Mouse (Mus musculus) lung, postnatal 4 days (tissue): ENCODE data around the gene Lrp6.
A peak's percentile ranks its signal among the peaks of the same experiment; 100 is the strongest.

Experiments
- DNase-seq, 2 experiments: peaks; one replicate each; pipeline ENCODE4 v3.0.0; 2021

The Lrp6 gene

GRCm38 (mm10) chr6:134566818-134567485, at the start of gene Lrp6:
Gene Lrp6, minus strand, starts transcription at chr6:134566965.
- peak; percentile 91 to 93 for DNase-seq

DNA sequence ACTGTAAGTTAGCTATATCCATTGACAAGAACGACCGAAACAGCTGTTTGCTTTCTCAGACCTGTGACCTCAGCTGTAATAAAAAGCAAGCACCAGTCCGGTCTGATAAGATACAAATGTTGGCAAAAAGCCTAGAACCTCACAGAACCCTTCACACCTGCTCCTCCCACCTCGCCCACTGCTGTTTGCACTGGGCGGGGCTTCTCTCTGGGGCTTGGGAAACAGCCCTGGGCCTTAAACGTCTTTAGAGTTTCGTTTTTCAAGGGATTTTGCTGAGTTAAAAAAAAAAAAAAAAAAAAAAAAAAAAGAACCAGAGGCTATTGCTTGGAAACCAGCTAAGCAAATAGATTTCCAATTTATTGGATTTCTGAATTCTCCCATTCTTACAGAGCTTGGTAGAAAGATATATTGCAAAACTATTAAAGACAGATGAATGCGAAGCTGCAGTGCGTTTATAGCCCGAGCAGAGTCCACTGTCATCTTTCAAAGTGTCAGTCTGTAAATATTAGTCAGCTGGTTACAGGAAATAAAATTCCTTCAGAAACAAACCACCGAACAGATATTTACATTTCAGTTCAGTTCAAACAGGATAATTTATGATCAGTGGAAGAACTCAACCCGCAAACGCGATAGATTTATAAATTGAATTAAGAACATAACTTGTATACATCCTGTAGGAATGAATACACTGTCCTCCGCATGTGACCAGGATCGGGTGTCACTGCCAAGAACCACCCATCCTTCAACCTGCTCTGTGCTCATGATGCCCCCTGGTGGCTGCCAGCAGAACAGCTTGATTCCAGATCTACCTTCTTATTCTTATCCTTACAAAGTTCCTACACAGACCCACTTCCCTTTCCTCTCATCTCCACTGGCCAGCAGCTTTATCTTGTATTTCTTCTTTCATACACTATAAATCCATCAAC, 48.2 kb upstream of the Lrp6 start:
- DNase-seq = peak; percentile 87 to 90

- DNase-seq = no peak
Observed at GRCm38 (mm10) chr6:134614322-134614721, 47.6 kb upstream of the Lrp6 start.

GRCm38 (mm10) chr6:134611896-134612295, 45.1 kb upstream of the Lrp6 start:
- no peak for DNase-seq

DNA sequence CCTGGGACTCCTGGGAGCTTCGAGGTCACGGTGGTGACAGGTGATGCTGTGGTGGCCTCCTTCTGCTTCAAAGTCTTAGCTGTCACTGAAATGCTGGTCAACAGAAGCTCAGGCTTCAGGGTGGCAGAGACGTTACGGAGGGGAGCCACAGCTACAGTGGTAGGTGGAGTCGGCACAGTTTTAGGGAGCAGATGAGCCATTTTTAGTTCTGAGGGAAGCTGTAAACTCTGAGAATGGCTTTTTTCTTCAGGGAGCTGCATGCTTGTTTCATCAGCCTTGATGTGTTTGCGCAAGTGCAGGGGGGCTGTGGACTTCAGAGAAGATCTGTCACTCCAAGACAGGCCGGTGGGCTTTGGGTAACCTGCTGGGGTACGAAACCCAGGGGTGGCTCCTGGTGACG, 43.6 kb upstream of the Lrp6 start:
- no peak for DNase-seq

DNA sequence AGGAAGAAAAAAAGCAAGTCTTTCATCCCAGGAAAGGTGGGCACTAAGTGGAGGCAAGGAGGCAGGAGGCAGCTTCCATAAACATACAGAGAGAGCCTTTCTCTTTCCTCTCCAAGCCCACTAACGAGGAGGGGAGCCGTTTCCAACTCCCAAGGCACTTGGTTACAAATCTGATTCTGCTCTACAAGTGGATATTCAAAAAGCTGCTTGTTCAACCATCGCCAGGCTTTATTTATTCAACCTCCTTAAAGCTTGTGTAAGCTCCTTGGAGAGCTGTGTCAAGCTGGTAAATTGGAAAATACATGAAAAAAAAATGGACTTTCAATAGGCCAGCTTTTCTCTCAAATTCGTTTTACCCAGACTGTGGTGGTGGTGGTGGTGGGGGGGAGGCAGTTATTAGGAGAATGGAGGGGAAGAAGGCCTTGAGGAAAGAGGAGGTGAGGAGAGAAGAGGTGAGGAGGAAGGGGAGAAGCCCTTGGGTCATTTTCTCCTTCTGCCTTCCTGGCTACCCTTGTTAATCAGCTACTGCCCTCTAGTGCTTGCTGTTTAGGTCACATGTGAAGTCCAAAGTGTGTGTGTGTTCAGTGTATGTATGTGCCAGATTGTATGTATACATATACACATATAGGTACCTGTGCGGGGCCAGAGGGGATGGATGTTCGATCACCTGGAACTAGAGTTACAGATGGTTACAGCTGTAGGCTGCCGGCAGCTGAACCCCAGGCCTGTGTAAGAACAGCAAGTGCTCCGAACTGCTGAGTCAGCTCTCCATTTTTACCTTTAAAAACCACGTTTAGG, 40.4 kb upstream of the Lrp6 start:
- DNase-seq = peak in 1 of 2 experiments; percentile 57

DNA sequence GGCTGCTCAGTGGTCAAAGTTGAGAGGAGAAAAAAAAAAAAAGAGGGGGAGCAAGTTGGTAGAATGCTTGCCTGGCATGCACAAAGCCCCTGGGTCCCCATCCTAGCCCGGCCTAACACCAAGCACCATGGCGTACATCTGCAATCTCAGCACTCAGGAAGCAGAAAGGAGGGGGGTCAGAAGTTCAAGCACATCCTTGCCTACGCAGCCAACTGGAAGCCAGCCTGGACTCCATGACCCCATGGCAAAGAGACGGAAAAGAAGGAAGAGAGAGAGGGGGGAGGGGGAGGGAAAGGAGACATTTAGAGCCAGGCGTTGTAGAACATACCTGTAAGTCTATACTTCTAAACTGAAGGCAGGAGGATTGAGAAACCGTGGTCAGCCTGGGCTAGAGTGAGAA, 39.8 kb upstream of the Lrp6 start:
- DNase-seq = peak; percentile 29 to 60

GRCm38 (mm10) chr6:134605196-134605595, 38.4 kb upstream of the Lrp6 start:
- no peak for DNase-seq

DNA sequence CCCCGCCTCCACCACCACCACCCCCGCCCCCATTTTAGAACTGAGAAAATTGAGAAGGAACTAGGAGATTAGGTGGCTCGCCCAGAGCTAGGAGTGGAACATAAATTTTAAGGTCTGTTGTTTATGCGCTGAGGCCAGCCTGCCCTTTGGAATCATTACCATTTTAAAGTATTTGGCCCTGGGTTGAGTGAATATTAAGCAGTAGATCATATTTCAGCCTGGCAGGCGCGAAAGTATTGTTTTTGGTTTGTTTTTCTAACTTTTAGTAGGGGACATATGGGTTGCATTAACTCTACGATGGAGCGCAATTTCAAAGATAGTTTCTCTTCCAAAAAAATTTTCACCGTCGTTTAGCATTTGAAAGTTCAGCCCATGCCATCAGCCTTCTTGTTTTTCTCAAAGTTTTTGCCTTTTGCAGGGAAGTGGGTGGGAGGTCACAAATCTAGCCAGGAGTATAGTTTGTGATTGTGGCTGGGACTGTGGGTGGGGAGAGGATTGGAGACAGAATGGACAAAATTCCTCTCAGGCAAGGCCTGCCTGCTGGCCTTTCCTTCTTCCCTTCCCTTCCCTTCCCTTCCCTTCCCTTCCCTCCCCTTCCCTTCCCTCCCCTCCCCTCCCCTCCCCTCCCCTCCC, 35.7 kb upstream of the Lrp6 start:
- DNase-seq = no peak

DNA sequence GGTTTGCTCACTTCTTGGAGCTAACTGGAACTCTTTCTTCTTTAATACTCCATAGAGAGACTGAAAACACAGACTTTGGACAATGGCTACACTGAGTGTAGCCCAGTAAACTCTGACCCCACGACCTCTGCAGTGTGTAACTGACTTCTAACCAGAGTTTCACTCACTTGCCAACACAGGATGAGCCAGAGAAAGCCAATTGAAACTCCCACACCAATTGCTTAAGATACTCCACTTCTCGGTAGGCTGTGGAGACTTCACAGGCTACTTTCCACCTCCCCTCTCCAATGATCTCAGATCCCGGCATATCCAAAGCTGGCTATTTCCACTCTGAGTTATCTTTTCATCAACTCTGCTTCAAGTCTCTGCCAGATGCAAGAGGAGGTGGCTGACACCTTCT, 35.0 kb upstream of the Lrp6 start:
- DNase-seq = no peak

DNA sequence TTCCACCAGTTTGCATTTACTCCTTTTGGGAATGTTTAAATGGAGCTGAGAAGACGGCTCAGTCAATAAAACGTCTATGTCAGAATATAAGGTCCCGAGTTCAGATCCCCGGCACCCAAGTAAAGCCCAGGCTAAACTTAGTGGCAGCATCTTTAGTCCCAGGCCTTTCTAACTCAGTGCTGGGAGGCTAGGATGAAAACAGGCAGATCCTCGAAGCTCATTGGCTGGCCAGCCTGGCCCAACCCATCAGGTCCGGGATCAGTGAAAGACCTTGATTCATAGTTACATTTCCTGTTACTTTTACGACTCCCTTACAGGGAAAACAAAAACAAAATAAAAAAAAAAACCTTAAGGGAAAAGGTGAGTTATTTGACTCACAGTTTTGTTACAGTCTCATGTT, 34.4 kb upstream of the Lrp6 start:
- DNase-seq = no peak

DNA sequence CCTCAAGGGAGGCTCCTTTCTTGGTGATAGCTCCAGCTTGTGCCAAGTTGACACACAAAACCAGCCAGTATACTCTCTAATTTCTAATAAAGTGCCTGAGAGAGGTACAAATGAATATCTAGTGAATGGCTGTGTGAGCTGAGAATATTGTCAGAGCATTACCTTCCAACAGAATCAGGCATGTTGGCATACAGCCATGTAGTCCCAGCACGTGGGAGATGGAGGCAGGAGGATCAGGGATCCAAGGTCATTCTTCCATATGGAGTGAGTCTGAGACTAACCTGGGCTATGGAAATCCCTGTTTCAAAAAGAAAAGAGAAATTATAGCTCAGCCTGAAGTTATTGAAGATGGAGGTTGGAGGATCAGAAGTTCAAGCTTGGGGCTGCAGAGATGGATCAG, 32.5 kb upstream of the Lrp6 start:
- no peak for DNase-seq

GRCm38 (mm10) chr6:134597651-134598229, 31.0 kb upstream of the Lrp6 start:
- no peak for DNase-seq

- peak; percentile 74 to 83 for DNase-seq
Observed at GRCm38 (mm10) chr6:134594569-134595442, 28.0 kb upstream of the Lrp6 start.

DNA sequence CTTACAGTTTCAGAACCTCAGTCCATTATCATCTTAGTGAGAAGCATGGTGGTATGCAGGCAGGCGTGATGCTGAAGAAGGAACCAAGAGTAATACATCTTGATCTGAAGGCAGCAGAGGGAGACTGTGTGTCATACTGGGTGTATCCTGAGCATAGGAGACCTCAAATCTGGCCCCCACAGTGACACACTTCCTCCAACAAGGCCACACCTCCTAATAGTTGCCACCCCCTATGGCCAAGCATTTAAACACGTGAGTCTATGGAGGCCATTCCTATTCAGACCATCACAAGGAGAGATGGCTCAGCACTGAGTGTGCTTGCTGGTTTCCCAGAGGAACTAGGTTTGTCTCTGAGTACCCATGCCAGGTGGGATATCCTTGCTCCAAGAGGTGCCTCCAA, 24.8 kb upstream of the Lrp6 start:
- no peak for DNase-seq

- DNase-seq = no peak
Observed at GRCm38 (mm10) chr6:134586241-134586640, 19.5 kb upstream of the Lrp6 start.

DNA sequence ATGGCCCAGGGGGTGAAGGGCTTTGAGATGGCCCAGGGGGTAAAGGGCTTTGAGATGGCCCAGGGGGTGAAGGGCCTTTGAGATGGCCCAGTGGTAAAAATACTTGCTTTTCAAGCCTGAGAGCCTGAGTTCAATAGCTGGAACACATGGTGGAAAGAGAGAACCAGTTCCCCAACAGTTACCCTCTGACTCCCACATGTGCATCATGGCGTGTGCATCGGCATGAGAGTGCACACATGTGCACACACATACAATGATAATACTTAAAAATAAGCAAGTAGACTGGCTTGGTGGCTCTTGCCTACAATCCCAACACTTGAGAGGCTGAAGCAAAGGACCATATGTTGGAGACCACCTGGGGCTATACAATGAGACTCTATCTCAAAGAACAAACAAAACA, 17.9 kb upstream of the Lrp6 start:
- no peak for DNase-seq

- no peak for DNase-seq
Observed at GRCm38 (mm10) chr6:134582110-134582509, 15.3 kb upstream of the Lrp6 start.

- DNase-seq = no peak
Observed at GRCm38 (mm10) chr6:134579506-134579905, 12.7 kb upstream of the Lrp6 start.

GRCm38 (mm10) chr6:134578039-134578438, 11.3 kb upstream of the Lrp6 start:
- DNase-seq = no peak

GRCm38 (mm10) chr6:134575288-134575741, 8.6 kb upstream of the Lrp6 start:
- peak in 1 of 2 experiments; percentile 27 for DNase-seq
